Mouse (Mus musculus) limb, embryonic 13.5 days (tissue): ENCODE measurements around the gene Pth1r. TPM values are rescaled to one million over a fixed set of nuclear protein-coding genes. Genes with fewer than 3 reads are reported as not detected.

Experiments
- ATAC-seq: fragments of 200-750 bp; cut with Nextera tagmentation; 2 replicates; pipeline ENCODE4 v1.8.0; 2017; ENCODE audit warnings: low read depth, moderate number of reproducible peaks, moderate TSS enrichment; ENCODE audit not compliant: low FRiP score
- H3K27ac ChIP-seq: fragments of 300-500 bp; sonication (generic); 2 replicates; pipeline ENCODE4 v1.5.1; 2015; ENCODE audit warnings: inconsistent platforms, mild to moderate bottlenecking, moderate library complexity
- H3K27me3 ChIP-seq: fragments of 300-500 bp; sonication (generic); 2 replicates; pipeline ENCODE4 v1.6.1; 2015; ENCODE audit warnings: mild to moderate bottlenecking, inconsistent platforms
- H3K36me3 ChIP-seq: fragments of 300-500 bp; sonication (generic); 2 replicates; pipeline ENCODE4 v1.6.1; 2015; ENCODE audit warnings: inconsistent platforms, mild to moderate bottlenecking, moderate library complexity
- H3K4me1 ChIP-seq: fragments of 300-500 bp; sonication (generic); 2 replicates; pipeline ENCODE4 v1.6.1; 2015; ENCODE audit warnings: inconsistent platforms
- H3K4me2 ChIP-seq: fragments of 300-500 bp; sonication (generic); replicated peaks from 2 replicates; pipeline ENCODE4 v1.6.1; 2015; ENCODE audit warnings: inconsistent platforms, mild to moderate bottlenecking, moderate library complexity
- H3K4me3 ChIP-seq: fragments of 300-500 bp; sonication (generic); 2 replicates; pipeline ENCODE4 v1.5.1; 2015; ENCODE audit warnings: moderate library complexity, mild to moderate bottlenecking, inconsistent platforms
- H3K9ac ChIP-seq: fragments of 300-500 bp; sonication (generic); 2 replicates; pipeline ENCODE4 v1.6.1; 2015; ENCODE audit warnings: mild to moderate bottlenecking, inconsistent platforms
- H3K9me3 ChIP-seq: fragments of 300-500 bp; sonication (generic); 2 replicates; pipeline ENCODE4 v1.6.1; 2016; ENCODE audit warnings: inconsistent platforms
- WGBS: fragments of 180-500 bp; shearing (Covaris S2); methylation state at CpG from one replicate; pipeline ENCODE4 v1.1.7; 2015; 5-methylcytosine and 5-hydroxymethylcytosine counted together
- polyA plus RNA-seq: library from polyadenylated mRNA; unstranded; fragments of >200 nt; fragmentation: Nextera tagmentation; extraction: Ambion mirVana; gene quantifications from 2 replicates; pipeline ENCODE4 v1.2.1, GENCODE M21; 2015

The Pth1r gene
- polyA plus RNA-seq, 1 experiment from 2014 or later, result 97.7 TPM

GRCm38 (mm10) chr9:110732623-110733022 is 14.3 kb downstream of the Pth1r start:
- H3K4me3 ChIP-seq, result peak overlapping the region; percentile 35
- peak; percentile 91 for ATAC-seq
- H3K9me3 ChIP-seq, result no peaks in the 10 kb centered on the region
- peaks cover 48% of the 10 kb centered on the region for H3K27me3 ChIP-seq
- H3K4me1 ChIP-seq, result peaks cover 83% of the 10 kb centered on the region
- peaks cover 38% of the 10 kb centered on the region for H3K36me3 ChIP-seq
- peak overlapping the region; percentile 56 for H3K9ac ChIP-seq
- peak overlapping the region; percentile 78 for H3K27ac ChIP-seq
- H3K4me2 ChIP-seq, result peak overlapping the region; percentile 75
- WGBS, result under 1% methylated on average over 26 of the region's 26 CpGs

GRCm38 (mm10) chr9:110731859-110732258 is 15.1 kb downstream of the Pth1r start:
- WGBS, result 61% methylated on average over 4 of the region's 4 CpGs
- no peak overlapping the region for H3K27ac ChIP-seq
- peak overlapping the region; percentile 2; the same call in 1 of the 2 replicates for H3K9ac ChIP-seq
- peaks cover 55% of the 10 kb centered on the region for H3K27me3 ChIP-seq
- H3K36me3 ChIP-seq, result peaks cover 46% of the 10 kb centered on the region
- no peak overlapping the region for H3K4me3 ChIP-seq
- H3K4me2 ChIP-seq, result peak overlapping the region; percentile 75
- H3K4me1 ChIP-seq, result peaks cover 83% of the 10 kb centered on the region
- no peak for ATAC-seq
- no peaks in the 10 kb centered on the region for H3K9me3 ChIP-seq

GRCm38 (mm10) chr9:110729841-110730240 is 17.1 kb downstream of the Pth1r start:
- Histone ChIP-seq H3K9me3 (no peaks in the 10 kb centered on the region), H3K9ac (no peak overlapping the region), H3K4me1 (peaks cover 83% of the 10 kb centered on the region), H3K4me2 (no peak overlapping the region), H3K4me3 (no peak overlapping the region), H3K27me3 (peaks cover 54% of the 10 kb centered on the region), H3K27ac (no peak overlapping the region), H3K36me3 (peaks cover 66% of the 10 kb centered on the region)
- WGBS, result 20% methylated on average over 8 of the region's 8 CpGs
- ATAC-seq, result no peak

GRCm38 (mm10) chr9:110726867-110727266 is 20.1 kb downstream of the Pth1r start:
- H3K27ac ChIP-seq, result no peak overlapping the region
- H3K4me3 ChIP-seq, result no peak overlapping the region; the same call in 1 of the 2 replicates
- peaks cover 56% of the 10 kb centered on the region for H3K4me1 ChIP-seq
- H3K9ac ChIP-seq, result no peak overlapping the region
- H3K4me2 ChIP-seq, result peak overlapping the region; percentile 36
- no peak for ATAC-seq
- H3K36me3 ChIP-seq, result peaks cover 95% of the 10 kb centered on the region
- WGBS, result 24% methylated on average over 33 of the region's 33 CpGs
- H3K27me3 ChIP-seq, result peaks cover 42% of the 10 kb centered on the region
- H3K9me3 ChIP-seq, result no peaks in the 10 kb centered on the region

GRCm38 (mm10) chr9:110725721-110726135 is 21.2 kb downstream of the Pth1r start:
- Histone ChIP-seq H3K9me3 (no peaks in the 10 kb centered on the region), H3K9ac (peak overlapping the region; percentile 13), H3K4me1 (peaks cover 45% of the 10 kb centered on the region), H3K4me2 (0 out of 2 replicates have a peak overlapping the region, but pooled peaks have one; percentile 4), H3K36me3 (peaks cover 97% of the 10 kb centered on the region), H3K27me3 (peaks cover 41% of the 10 kb centered on the region), H3K27ac (peak overlapping the region; percentile 22; the same call in 1 of the 2 replicates), H3K4me3 (no peak overlapping the region)
- whole genome bisulfite sequencing, result 10% methylated on average over 9 of the region's 9 CpGs
- ATAC-seq, result peak; percentile 33; the same call in 1 of the 2 replicates

- WGBS, result 91% methylated on average over 10 of the region's 10 CpGs
- peaks cover 12% of the 10 kb centered on the region for H3K27me3 ChIP-seq
- ATAC-seq, result no peak
- H3K27ac ChIP-seq, result no peak overlapping the region; the same call in 1 of the 2 replicates
- no peak overlapping the region for H3K9ac ChIP-seq
- peaks cover 61% of the 10 kb centered on the region for H3K36me3 ChIP-seq
- no peaks in the 10 kb centered on the region for H3K9me3 ChIP-seq
- H3K4me2 ChIP-seq, result no peak overlapping the region
- no peak overlapping the region for H3K4me3 ChIP-seq
- peaks cover 29% of the 10 kb centered on the region for H3K4me1 ChIP-seq
Measured at GRCm38 (mm10) chr9:110722060-110722459, 24.9 kb downstream of the Pth1r start.

- H3K9ac ChIP-seq, result peak overlapping the region; percentile 36; the same call in 1 of the 2 replicates
- ATAC-seq, result no peak
- peaks cover 44% of the 10 kb centered on the region for H3K36me3 ChIP-seq
- 0 out of 2 replicates have a peak, but pooled peaks cover under 1% of the 10 kb centered on the region for H3K27me3 ChIP-seq
- H3K4me3 ChIP-seq, result no peak overlapping the region
- H3K9me3 ChIP-seq, result no peaks in the 10 kb centered on the region
- no peak overlapping the region for H3K27ac ChIP-seq
- no peak overlapping the region for H3K4me2 ChIP-seq
- H3K4me1 ChIP-seq, result peaks cover 11% of the 10 kb centered on the region
- WGBS, result 43% methylated on average over 5 of the region's 5 CpGs
Measured at GRCm38 (mm10) chr9:110719977-110720376, 27.0 kb downstream of the Pth1r start.

- H3K27me3 ChIP-seq, result no peaks in the 10 kb centered on the region
- peaks cover 6% of the 10 kb centered on the region for H3K4me1 ChIP-seq
- no peak overlapping the region for H3K9ac ChIP-seq
- no peak overlapping the region for H3K4me3 ChIP-seq
- H3K27ac ChIP-seq, result no peak overlapping the region
- 83% methylated on average over 3 of the region's 3 CpGs for WGBS
- H3K4me2 ChIP-seq, result no peak overlapping the region
- ATAC-seq, result no peak
- no peaks in the 10 kb centered on the region for H3K9me3 ChIP-seq
- H3K36me3 ChIP-seq, result peaks cover 44% of the 10 kb centered on the region
Measured at GRCm38 (mm10) chr9:110718810-110719209, 28.1 kb downstream of the Pth1r start.

GRCm38 (mm10) chr9:110718071-110718470 is 28.9 kb downstream of the Pth1r start:
- H3K4me2 ChIP-seq, result no peak overlapping the region
- H3K27ac ChIP-seq, result no peak overlapping the region

GRCm38 (mm10) chr9:110716775-110717174 is 30.2 kb downstream of the Pth1r start:
- WGBS, result 28% methylated on average over 4 of the region's 4 CpGs
- peaks cover 39% of the 10 kb centered on the region for H3K36me3 ChIP-seq
- no peak overlapping the region for H3K27ac ChIP-seq
- no peak overlapping the region for H3K4me3 ChIP-seq
- peak; percentile 68 for ATAC-seq
- peak overlapping the region; percentile 13; the same call in 1 of the 2 replicates for H3K9ac ChIP-seq
- H3K27me3 ChIP-seq, result no peaks in the 10 kb centered on the region
- no peaks in the 10 kb centered on the region for H3K9me3 ChIP-seq
- no peak overlapping the region for H3K4me2 ChIP-seq
- H3K4me1 ChIP-seq, result peaks cover 6% of the 10 kb centered on the region

More at GRCm38 (mm10) chr9:110718071-110718470, 28.9 kb downstream of the Pth1r start:
- ATAC-seq, result no peak
- no peak overlapping the region for H3K9ac ChIP-seq
- H3K27me3 ChIP-seq, result no peaks in the 10 kb centered on the region
- H3K36me3 ChIP-seq, result peaks cover 38% of the 10 kb centered on the region
- WGBS, result 82% methylated on average over 6 of the region's 6 CpGs
- no peak overlapping the region for H3K4me3 ChIP-seq
- peaks cover 6% of the 10 kb centered on the region for H3K4me1 ChIP-seq
- H3K9me3 ChIP-seq, result no peaks in the 10 kb centered on the region

GRCm38 (mm10) chr9:110715426-110715825 is 31.5 kb downstream of the Pth1r start:
- Histone ChIP-seq H3K9me3 (no peaks in the 10 kb centered on the region), H3K4me2 (no peak overlapping the region), H3K36me3 (peaks cover 38% of the 10 kb centered on the region), H3K4me3 (no peak overlapping the region), H3K9ac (no peak overlapping the region), H3K4me1 (peaks cover 6% of the 10 kb centered on the region), H3K27me3 (no peaks in the 10 kb centered on the region), H3K27ac (no peak overlapping the region)
- 38% methylated on average over 1 of the region's 1 CpGs for WGBS
- ATAC-seq, result no peak

- peaks cover 38% of the 10 kb centered on the region for H3K36me3 ChIP-seq
- 42% methylated on average over 1 of the region's 1 CpGs for WGBS
- H3K4me3 ChIP-seq, result no peak overlapping the region
- no peak overlapping the region for H3K4me2 ChIP-seq
- H3K27me3 ChIP-seq, result no peaks in the 10 kb centered on the region
- no peak overlapping the region for H3K9ac ChIP-seq
- peaks cover 9% of the 10 kb centered on the region for H3K4me1 ChIP-seq
- no peak overlapping the region for H3K27ac ChIP-seq
- no peaks in the 10 kb centered on the region for H3K9me3 ChIP-seq
- no peak for ATAC-seq
Measured at GRCm38 (mm10) chr9:110713389-110713788, 33.6 kb downstream of the Pth1r start.

GRCm38 (mm10) chr9:110712545-110712944 is 34.4 kb downstream of the Pth1r start:
- Histone ChIP-seq H3K9ac (no peak overlapping the region), H3K4me1 (peaks cover 9% of the 10 kb centered on the region), H3K27ac (no peak overlapping the region), H3K27me3 (no peaks in the 10 kb centered on the region), H3K4me3 (no peak overlapping the region), H3K4me2 (no peak overlapping the region), H3K36me3 (peaks cover 38% of the 10 kb centered on the region), H3K9me3 (no peaks in the 10 kb centered on the region)
- no peak for ATAC-seq
- WGBS, result 94% methylated on average over 4 of the region's 4 CpGs
